Mouse (Mus musculus) heart, postnatal 0 days (tissue): ENCODE measurements around the gene Col8a2.

ENCODE experiments used
- CTCF ChIP-seq: IDR thresholded peaks from 2 replicates; pipeline ENCODE4 v1.5.1; 2016; ENCODE audit warnings: antibody characterized with exemption, control low read depth, low read depth
- EP300 ChIP-seq: IDR thresholded peaks from 2 replicates; pipeline ENCODE4 v1.6.1; 2016; ENCODE audit warnings: antibody characterized with exemption, low read depth

GRCm38 (mm10) chr4:126275081-126275480 lies 11.5 kb upstream of the Col8a2 start:
- no peak for TF ChIP-seq CTCF
- TF ChIP-seq EP300: no peak
